Mouse (Mus musculus) spleen, adult 2 months (tissue): ENCODE data around the gene Agap1.

Source experiments
- CTCF ChIP-seq: fragments of 200-500 bp; IDR thresholded peaks from 2 replicates; pipeline ENCODE4 v1.5.1; 2011; ENCODE audit warnings: mild to moderate bottlenecking, inconsistent platforms; ENCODE audit not compliant: insufficient read depth, insufficient read length, insufficient replicate concordance; ENCODE audit errors: extremely low read depth
- POLR2A ChIP-seq: fragments of 200-500 bp; IDR thresholded peaks from 2 replicates; pipeline ENCODE4 v1.6.1; 2011; ENCODE audit warnings: low read depth, low read length, inconsistent platforms

DNA sequence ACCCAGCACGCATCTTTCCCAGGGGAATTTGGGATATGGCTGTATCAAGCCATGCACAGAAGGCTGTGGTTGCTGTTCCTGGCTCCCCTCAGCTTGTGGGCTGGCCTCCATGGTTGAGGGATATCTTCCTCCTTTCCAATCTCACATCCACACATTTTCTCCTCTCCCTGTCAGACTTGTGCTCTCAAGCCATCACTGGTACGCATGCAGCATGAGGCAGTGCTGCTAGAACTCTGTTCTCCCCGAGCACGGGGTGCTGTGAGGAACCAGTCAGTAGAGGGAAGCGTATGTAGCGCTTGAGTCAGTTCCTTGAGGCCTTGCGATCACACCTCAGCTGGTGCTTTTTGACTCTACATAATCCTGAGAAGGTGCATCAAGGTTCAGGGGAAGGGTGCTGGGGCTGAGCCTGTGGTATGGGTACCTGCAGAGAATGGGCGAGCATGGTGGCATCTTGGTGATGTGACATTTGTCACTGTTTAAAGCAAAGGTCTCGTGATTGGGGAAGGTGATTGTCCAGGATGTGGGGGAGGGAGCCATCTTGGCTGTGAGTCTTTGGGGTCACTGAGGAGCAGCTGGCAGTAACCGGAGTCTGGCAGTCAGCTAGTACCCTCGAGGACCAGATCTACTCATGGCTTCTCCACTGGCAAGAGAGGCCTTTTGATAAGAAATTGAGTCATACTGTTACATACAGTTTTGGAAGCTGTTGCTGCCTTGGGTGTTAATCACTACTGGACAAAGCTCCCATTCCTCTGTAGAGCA, 145.6 kb downstream of the Agap1 start:
- TF ChIP-seq POLR2A (no peak), CTCF (no peak)
